Mouse (Mus musculus): ENCODE data around the gene Lekr1.

DNA sequence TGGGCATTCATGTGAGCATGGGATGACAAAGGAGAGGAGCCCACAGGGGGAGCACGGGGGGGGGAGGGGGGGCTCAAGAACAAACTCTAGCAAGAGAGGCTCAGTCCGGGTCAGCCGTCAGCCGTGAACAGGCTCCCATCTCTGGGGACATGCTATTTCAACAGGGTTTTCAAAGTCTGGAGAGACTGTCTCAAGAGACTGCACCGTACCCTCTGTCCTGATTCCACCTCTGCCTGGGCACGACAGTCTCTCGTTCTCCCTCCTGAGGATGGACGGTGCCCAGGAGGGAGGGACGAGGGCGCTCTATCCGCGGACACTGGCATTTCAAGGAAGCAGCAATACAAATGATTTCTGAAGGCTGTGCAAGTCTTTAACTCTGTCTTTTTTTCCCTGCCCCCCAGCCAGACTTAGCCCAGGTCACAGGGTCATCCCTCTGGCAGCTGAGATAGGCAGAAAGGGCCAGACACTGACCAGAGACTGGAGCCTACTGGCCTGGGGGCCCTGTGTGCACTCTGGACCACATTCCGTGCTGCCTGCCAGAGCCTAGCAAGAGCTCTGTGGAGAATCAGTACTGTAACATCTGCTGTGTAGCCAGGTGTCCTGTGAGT lies 192.8 kb downstream of the Lekr1 start:
- TF ChIP-seq POLR2A (IDR thresholded peaks at IDR 0.05; ENCODE audit: low read depth, low read length) = no peak
- no peak for TF ChIP-seq CTCF (IDR thresholded peaks at IDR 0.05; ENCODE audit: extremely low read depth, insufficient read length, insufficient replicate concordance, low read depth, low read length)

Data from small intestine, adult 2 months (tissue).